Mouse (Mus musculus): ENCODE results near the gene 1700020D05Rik.

DNA sequence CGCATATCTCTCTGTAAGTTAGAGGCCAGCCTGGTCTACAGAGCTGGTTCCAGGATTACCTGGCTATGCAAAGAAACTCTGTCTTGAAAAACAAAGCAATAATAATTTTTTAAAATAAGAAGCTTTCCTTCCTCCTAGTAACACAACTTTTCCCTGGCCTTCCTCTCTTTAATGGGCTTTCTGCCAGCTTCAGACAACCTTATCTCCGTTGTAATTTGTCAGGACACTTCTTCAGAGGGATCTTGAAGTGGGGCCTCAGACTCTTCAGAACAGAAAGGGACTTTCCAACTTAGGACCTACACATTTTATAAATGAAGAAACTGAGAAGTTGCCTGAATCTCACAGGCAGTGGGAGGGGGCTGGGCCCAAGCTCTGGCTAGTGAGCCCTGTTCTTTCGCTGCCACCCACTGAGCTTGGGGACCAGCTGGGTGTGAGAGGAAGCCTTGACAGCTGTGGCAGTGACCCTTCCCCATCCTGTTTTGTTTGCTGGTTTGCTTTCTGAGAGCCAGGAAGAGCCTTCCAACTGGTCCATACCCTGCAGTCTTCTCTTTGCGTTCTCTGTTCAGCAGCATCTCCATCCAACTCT, 44.0 kb upstream of the 1700020D05Rik start:
- TF ChIP-seq CTCF (IDR thresholded peaks at IDR 0.05) = no peak
- TF ChIP-seq EP300 (IDR thresholded peaks at IDR 0.05) = no peak

Data from lung, postnatal 0 days (tissue).